Mouse (Mus musculus): ENCODE results near the gene Olfr1415.

GRCm38 (mm10) chr1:92441453-92442063 lies 54.3 kb downstream of the Olfr1415 start:
- TF ChIP-seq FLI1 (IDR thresholded peaks at IDR 0.05; ENCODE audit: low read length) (no peak), GATA1 (IDR thresholded peaks at IDR 0.05; ENCODE audit: borderline replicate concordance, low read length) (no peak)
